Mouse (Mus musculus): ENCODE measurements around the gene Vmn1r236. TPM values are rescaled to one million over a fixed set of nuclear protein-coding genes. Genes with fewer than 3 reads are reported as not detected.

Vmn1r236 gene
- not detected in 2 replicates for polyA plus RNA-seq (2012)

DNA sequence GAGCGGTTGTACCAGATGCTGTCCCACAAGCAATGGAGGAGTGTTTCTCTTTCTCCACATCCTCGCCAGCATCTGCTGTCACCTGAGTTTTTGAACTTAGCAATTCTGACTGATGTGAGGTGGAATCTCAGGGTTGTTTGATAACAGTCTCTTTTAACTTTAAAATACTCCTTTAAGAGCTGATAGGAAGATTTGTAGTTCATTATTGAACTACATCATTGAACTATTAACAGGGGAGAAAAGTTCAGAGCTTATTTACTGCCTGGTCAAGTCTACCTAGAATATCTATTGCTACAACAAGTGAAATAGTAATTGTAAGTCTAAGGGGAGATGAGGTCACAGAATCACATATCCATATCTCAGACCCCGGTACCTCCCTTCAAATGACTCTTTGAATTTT lies at the start of gene Vmn1r236:
Vmn1r236 (plus strand) TSS at position 301 of the 400 bp plus-strand sequence.
- no peaks in the 10 kb centered on the region for H3K9me3 ChIP-seq (ENCODE audit: control insufficient read depth, low read length)
- H3K27me3 ChIP-seq (ENCODE audit: control insufficient read depth) = no peaks in the 10 kb centered on the region
- TF ChIP-seq GATA1 (IDR thresholded peaks at IDR 0.05; ENCODE audit: low read length) (no peak), TAL1 (IDR thresholded peaks at IDR 0.05; ENCODE audit: low read length) (no peak)
- H3K4me1 ChIP-seq (ENCODE audit: control insufficient read depth) = no peaks in the 10 kb centered on the region
- H3K4me3 ChIP-seq (replicated peaks) = no peak within 1 kb of the TSS
- no peaks in the 10 kb centered on the region for H3K36me3 ChIP-seq (ENCODE audit: control insufficient read depth)

GRCm38 (mm10) chr17:21256111-21256510 lies 26.6 kb upstream of the Vmn1r236 start, which contains the start of gene Vmn1r235:
Gene Vmn1r235 (plus strand): TSS chr17:21256411.
- Histone ChIP-seq H3K36me3 (ENCODE audit: control insufficient read depth) (no peaks in the 10 kb centered on the region), H3K27me3 (ENCODE audit: control insufficient read depth) (no peaks in the 10 kb centered on the region), H3K4me3 (replicated peaks) (no peak within 1 kb of the TSS), H3K4me1 (ENCODE audit: control insufficient read depth) (no peaks in the 10 kb centered on the region), H3K9me3 (ENCODE audit: control insufficient read depth, low read length) (no peaks in the 10 kb centered on the region)
- TF ChIP-seq GATA1 (IDR thresholded peaks at IDR 0.05; ENCODE audit: low read length) (no peak), TAL1 (IDR thresholded peaks at IDR 0.05; ENCODE audit: low read length) (no peak)

- H3K4me3 ChIP-seq (replicated peaks) = no peak overlapping the region
- H3K27me3 ChIP-seq (ENCODE audit: control insufficient read depth) = no peaks in the 10 kb centered on the region
- no peaks in the 10 kb centered on the region for H3K4me1 ChIP-seq (ENCODE audit: control insufficient read depth)
- no peaks in the 10 kb centered on the region for H3K36me3 ChIP-seq (ENCODE audit: control insufficient read depth)
- no peaks in the 10 kb centered on the region for H3K9me3 ChIP-seq (ENCODE audit: control insufficient read depth, low read length)
- no peak for TF ChIP-seq GATA1 (IDR thresholded peaks at IDR 0.05; ENCODE audit: low read length)
- no peak for TF ChIP-seq TAL1 (IDR thresholded peaks at IDR 0.05; ENCODE audit: low read length)
These were observed 10.6 kb upstream of the Vmn1r236 start for GRCm38 (mm10) chr17:21272103-21272502.

DNA sequence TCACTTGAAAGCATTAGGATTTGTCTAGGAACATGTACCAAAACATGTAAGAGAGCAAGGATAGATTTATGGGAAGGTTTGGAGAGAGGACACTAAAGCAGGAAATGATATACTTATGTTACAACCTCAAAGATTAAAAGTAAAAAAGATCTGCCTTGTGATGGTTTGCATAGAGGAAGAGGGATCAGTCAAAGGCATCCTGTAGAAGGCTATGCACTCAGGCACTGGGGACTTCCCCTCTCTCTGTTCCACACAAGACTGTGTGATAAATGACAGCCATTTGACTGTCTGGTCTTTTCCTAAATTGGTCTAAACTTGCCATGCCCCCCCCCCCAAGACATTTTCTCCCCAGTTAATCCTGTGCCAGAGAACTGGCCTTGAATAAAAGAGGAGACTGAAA lies 1.7 kb downstream of the Vmn1r236 start:
- Histone ChIP-seq H3K27me3 (ENCODE audit: control insufficient read depth) (no peaks in the 10 kb centered on the region), H3K36me3 (ENCODE audit: control insufficient read depth) (no peaks in the 10 kb centered on the region)
- no peak for TF ChIP-seq GATA1 (IDR thresholded peaks at IDR 0.05; ENCODE audit: low read length)
- TF ChIP-seq TAL1 (IDR thresholded peaks at IDR 0.05; ENCODE audit: low read length) = no peak

GRCm38 (mm10) chr17:21289695-21290094 lies 7.0 kb downstream of the Vmn1r236 start:
- no peaks in the 10 kb centered on the region for H3K9me3 ChIP-seq (ENCODE audit: control insufficient read depth, low read length)
- H3K4me1 ChIP-seq (ENCODE audit: control insufficient read depth) = no peaks in the 10 kb centered on the region
- H3K27me3 ChIP-seq (ENCODE audit: control insufficient read depth) = no peaks in the 10 kb centered on the region
- H3K4me3 ChIP-seq (replicated peaks) = no peak overlapping the region
- TF ChIP-seq GATA1 (IDR thresholded peaks at IDR 0.05; ENCODE audit: low read length) (no peak), TAL1 (IDR thresholded peaks at IDR 0.05; ENCODE audit: low read length) (no peak)
- H3K36me3 ChIP-seq (ENCODE audit: control insufficient read depth) = no peaks in the 10 kb centered on the region

More for the DNA sequence above, 1.7 kb downstream of the Vmn1r236 start:
- H3K4me1 ChIP-seq (ENCODE audit: control insufficient read depth) = no peaks in the 10 kb centered on the region
- H3K9me3 ChIP-seq (ENCODE audit: control insufficient read depth, low read length) = no peaks in the 10 kb centered on the region
- H3K4me3 ChIP-seq (replicated peaks) = no peak overlapping the region

DNA sequence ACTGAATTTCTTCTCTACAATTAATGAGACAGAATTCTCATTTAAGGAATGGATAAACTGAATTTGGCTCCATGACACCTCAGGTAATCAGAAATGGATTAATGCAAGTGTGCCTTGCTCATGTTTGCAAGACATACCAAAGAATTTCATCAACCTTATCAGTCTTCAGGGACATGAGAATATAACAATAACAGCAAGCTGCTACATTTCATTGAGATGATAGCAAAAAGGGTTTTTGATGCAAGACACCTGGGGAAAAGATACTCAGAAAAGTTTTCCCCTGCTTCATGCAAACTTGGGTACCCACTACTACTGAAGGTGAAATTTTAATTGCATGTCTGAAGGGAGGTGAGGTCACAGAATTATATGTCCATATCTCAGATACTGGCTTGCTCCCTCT lies 28.8 kb downstream of the Vmn1r236 start, which contains the start of gene Vmn1r237:
Vmn1r237 (plus strand) TSS at position 301 of the 400 bp plus-strand sequence.
- Histone ChIP-seq H3K4me3 (replicated peaks) (no peak within 1 kb of the TSS), H3K9me3 (ENCODE audit: control insufficient read depth, low read length) (no peaks in the 10 kb centered on the region), H3K36me3 (ENCODE audit: control insufficient read depth) (no peaks in the 10 kb centered on the region), H3K27me3 (ENCODE audit: control insufficient read depth) (no peaks in the 10 kb centered on the region), H3K4me1 (ENCODE audit: control insufficient read depth) (no peaks in the 10 kb centered on the region)
- TF ChIP-seq TAL1 (IDR thresholded peaks at IDR 0.05; ENCODE audit: low read length) (no peak), GATA1 (IDR thresholded peaks at IDR 0.05; ENCODE audit: low read length) (no peak)

Other genes with a start within 250 kb of the Vmn1r236 start
- 0.01 TPM in 2 replicates for gene Vmn1r234, start 56.9 kb upstream of the Vmn1r236 start, polyA plus RNA-seq (2012)
- 0.04 TPM in 1 of 2 replicates, not detected in the other for gene Vmn1r235, start 26.5 kb upstream of the Vmn1r236 start, polyA plus RNA-seq (2012)
- gene Vmn1r237, start 28.9 kb downstream of the Vmn1r236 start, polyA plus RNA-seq (2012) = not detected in 2 replicates
- gene Zfp677, start 100.8 kb downstream of the Vmn1r236 start, polyA plus RNA-seq (2012) = not detected in 2 replicates
- gene Zfp54, start 140.3 kb downstream of the Vmn1r236 start, polyA plus RNA-seq (2012) = not detected in 2 replicates
- 0.03 and 0.04 TPM in 2 replicates for gene Zfp51, start 167.4 kb downstream of the Vmn1r236 start, polyA plus RNA-seq (2012)
- gene Zfp53, start 206.1 kb downstream of the Vmn1r236 start, polyA plus RNA-seq (2012) = 0.05 and 0.13 TPM in 2 replicates